ENCODE assay signal across 9 mouse cellular contexts in the genomic region with DNA sequence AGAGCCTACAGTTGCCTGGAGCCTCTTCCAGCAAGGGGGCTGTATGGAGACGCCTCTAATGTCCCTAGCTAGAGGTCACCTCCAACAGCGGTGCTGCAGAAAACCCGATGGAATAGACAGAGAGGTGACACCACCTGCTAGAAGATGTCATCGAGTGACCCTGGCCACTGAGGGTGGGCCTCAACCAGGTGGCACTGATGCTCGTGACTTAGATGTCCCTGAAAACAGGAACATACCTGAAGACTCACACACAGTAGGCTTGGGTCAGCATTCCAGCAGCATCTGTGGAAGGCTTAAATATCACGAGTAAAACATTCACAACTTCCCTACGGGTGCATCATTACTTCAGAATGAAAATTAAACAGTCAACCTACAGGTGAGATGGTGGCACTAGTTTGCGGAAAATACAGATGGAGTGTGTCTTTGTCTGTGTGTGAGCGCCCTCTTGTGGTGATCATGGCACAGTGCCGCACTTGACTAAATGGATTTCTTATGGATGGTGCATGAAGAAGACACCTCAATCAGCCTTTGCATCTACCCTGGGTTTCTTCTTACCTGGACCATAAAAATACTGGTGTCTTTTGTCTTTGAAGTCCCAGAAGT.
A peak's percentile ranks its signal among the peaks of the same experiment; 100 is the strongest.
DNase-seq lines count a peak whose midpoint lies in the region; ATAC-seq and TF ChIP-seq lines count a peak whose summit lies in the region.
"Had no signal": no experiment of that assay in that cellular context is flagged by ENCODE, and none has a peak within 500 bp of the region (broad histone marks: within the 10 kb centered on the region; RNA-seq: fewer than 3 reads in every experiment).

No protein-coding gene starts in this region.

- intact Hi-C loops in heart, postnatal 10 days (cut with DNase I) = loop anchor here (1.0 to 5.0 kb wide), 5 partner anchors 77 to 708 kb away; partner anchors contain the start of gene Smad3

- WGBS in embryonic facial prominence, embryonic 10.5 days = 36% methylated on average over 10 of the region's 10 CpGs
- 25% methylated on average over 10 of the region's 10 CpGs for WGBS in liver, embryonic 14.5 days (ENCODE audit: insufficient replicate concordance)
- WGBS in neural tube, embryonic 15.5 days = 39% methylated on average over 10 of the region's 10 CpGs

- no peaks in the 10 kb centered on the region; the same call in 1 of the 2 replicates for H3K4me1 ChIP-seq in embryonic facial prominence, embryonic 10.5 days
- no peaks in the 10 kb centered on the region for H3K4me1 ChIP-seq in liver, embryonic 14.5 days (replicated peaks; ENCODE audit: control insufficient read depth in 2 of 2, insufficient read depth in 2 of 2, low read length in 1 of 2)
- no peaks in the 10 kb centered on the region for H3K4me1 ChIP-seq in neural tube, embryonic 15.5 days
- H3K4me1 ChIP-seq: heart, embryonic 13.5 days had no signal

- peak; percentile 93 for TF ChIP-seq CTCF in liver, embryonic 14.5 days (IDR thresholded peaks at IDR 0.05; ENCODE audit: low read depth)

- no peaks in the 10 kb centered on the region for H3K36me3 ChIP-seq in embryonic facial prominence, embryonic 10.5 days (replicated peaks)
- no peaks in the 10 kb centered on the region for H3K36me3 ChIP-seq in liver, embryonic 14.5 days (replicated peaks; ENCODE audit: control insufficient read depth, insufficient read depth, low read depth)
- no peaks in the 10 kb centered on the region for H3K36me3 ChIP-seq in neural tube, embryonic 15.5 days
- H3K36me3 ChIP-seq: heart, embryonic 13.5 days had no signal

- no peak overlapping the region for H3K27ac ChIP-seq in embryonic facial prominence, embryonic 10.5 days (replicated peaks)
- H3K27ac ChIP-seq in liver, embryonic 14.5 days = no peak overlapping the region
- H3K27ac ChIP-seq in neural tube, embryonic 15.5 days (replicated peaks) = no peak overlapping the region
- H3K27ac ChIP-seq: heart, embryonic 13.5 days had no signal

- H3K9me3 ChIP-seq in embryonic facial prominence, embryonic 10.5 days = no peaks in the 10 kb centered on the region
- H3K9me3 ChIP-seq in liver, embryonic 14.5 days (ENCODE audit: control insufficient read depth, low read length) = no peaks in the 10 kb centered on the region
- H3K9me3 ChIP-seq in neural tube, embryonic 15.5 days (replicated peaks) = no peaks in the 10 kb centered on the region
- H3K9me3 ChIP-seq: heart, embryonic 13.5 days had no signal

- no peak overlapping the region for H3K9ac ChIP-seq in liver, embryonic 14.5 days (replicated peaks)
- H3K9ac ChIP-seq in neural tube, embryonic 15.5 days (replicated peaks) = no peak overlapping the region
- H3K9ac ChIP-seq: heart, embryonic 13.5 days had no signal

- DNase-seq in CD8-positive naive resting alpha-beta T cell, adult 2 months (ENCODE audit: low read depth in 2 of 2, low spot score in 2 of 2) = peak; percentile 63 to 69
- DNase-seq in adrenal gland, postnatal 10 days = peak; percentile 78
- DNase-seq in embryonic facial prominence, embryonic 10.5 days (ENCODE audit: low spot score) = peak; percentile 78
- peak; percentile 76 to 87 for DNase-seq in heart, postnatal 10 days
- peak; percentile 65 to 77 for DNase-seq in kidney, postnatal 25 days
- DNase-seq in liver, embryonic 14.5 days (ENCODE audit: low read depth in 3 of 3, low spot score in 3 of 3) = peak; percentile 45 to 56 (median 46)
- peak; percentile 31 for DNase-seq in testis, postnatal 14 days (ENCODE audit: low spot score)

- TF ChIP-seq EP300 in liver, embryonic 14.5 days (IDR thresholded peaks at IDR 0.05; ENCODE audit: low read depth) = no peak

- H3K27me3 ChIP-seq in embryonic facial prominence, embryonic 10.5 days (replicated peaks; ENCODE audit: low read depth, poor library complexity, severe bottlenecking) = peaks cover 10% of the 10 kb centered on the region; the same call in 1 of the 2 replicates
- no peaks in the 10 kb centered on the region for H3K27me3 ChIP-seq in liver, embryonic 14.5 days (ENCODE audit: control insufficient read depth, insufficient read depth, low read length)
- peaks cover 16% of the 10 kb centered on the region for H3K27me3 ChIP-seq in neural tube, embryonic 15.5 days (replicated peaks)

- no peak for ATAC-seq in liver, embryonic 14.5 days (ENCODE audit: insufficient read depth)
- ATAC-seq in neural tube, embryonic 15.5 days (ENCODE audit: low FRiP score) = peak; percentile 50; the same call in 1 of the 2 replicates

- no peak overlapping the region for H3K4me3 ChIP-seq in embryonic facial prominence, embryonic 10.5 days
- H3K4me3 ChIP-seq in liver, embryonic 14.5 days (ENCODE audit: insufficient read depth in 1 of 2, low read depth in 2 of 2, low read length in 2 of 2) = no peak overlapping the region
- no peak overlapping the region for H3K4me3 ChIP-seq in neural tube, embryonic 15.5 days (replicated peaks)
- H3K4me3 ChIP-seq: heart, embryonic 13.5 days had no signal

- H3K4me2 ChIP-seq in liver, embryonic 14.5 days (ENCODE audit: low read depth) = no peak overlapping the region
- H3K4me2 ChIP-seq in neural tube, embryonic 15.5 days = no peak overlapping the region
- H3K4me2 ChIP-seq: heart, embryonic 13.5 days had no signal

Comparison
In these comparisons a context has a peak if more than half of its experiments do, and no peak if none do; other contexts are left out.
1. DNase-seq: peak in every context shown above with its lines; median percentile 82 in heart, postnatal 10 days; 78 in adrenal gland, postnatal 10 days; 78 in embryonic facial prominence, embryonic 10.5 days; 71 in kidney, postnatal 25 days; 66 in CD8-positive naive resting alpha-beta T cell, adult 2 months; 46 in liver, embryonic 14.5 days; 31 in testis, postnatal 14 days.